Mouse (Mus musculus): ENCODE measurements around the gene Rundc3a.

DNA sequence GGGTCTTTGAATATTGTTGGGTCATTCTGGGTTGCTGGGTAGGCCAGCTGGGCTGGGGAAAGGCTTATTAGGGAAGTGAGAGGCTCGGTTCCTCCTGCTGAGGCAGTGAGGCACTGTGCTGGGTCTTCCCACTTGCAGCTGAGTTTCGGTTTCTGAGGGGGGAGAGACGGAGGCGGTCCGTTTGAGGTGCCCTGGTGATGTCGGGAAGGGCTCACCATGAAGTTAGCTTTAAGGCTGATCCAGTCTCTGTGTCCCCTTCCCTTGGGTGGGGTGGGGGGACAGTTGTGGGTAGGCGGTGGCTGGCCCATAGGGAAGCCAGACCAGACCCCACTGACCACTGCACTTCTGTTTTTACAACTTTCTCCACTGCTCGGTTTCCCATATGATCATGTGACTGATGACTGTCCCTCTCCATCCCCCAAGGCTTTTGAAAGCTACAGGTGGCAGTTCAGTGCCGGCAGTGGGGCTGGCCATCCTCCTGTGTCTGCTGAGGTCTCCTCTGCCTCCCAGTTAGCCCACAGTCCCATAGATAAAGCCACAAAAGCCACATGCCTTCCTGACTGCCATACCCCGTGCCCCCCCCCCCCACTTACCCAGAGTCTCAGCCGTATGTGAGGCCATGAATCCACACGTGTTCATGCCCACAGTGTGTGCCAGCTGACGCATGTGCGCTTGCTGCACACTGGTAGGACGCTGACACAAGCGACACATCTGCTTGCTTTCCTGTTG, 39.1 kb downstream of the Rundc3a start:
- TF ChIP-seq CTCF (IDR thresholded peaks at IDR 0.05; ENCODE audit: control insufficient read depth, insufficient read depth, low read length) (no peak), POLR2A (IDR thresholded peaks at IDR 0.05; ENCODE audit: borderline replicate concordance, control insufficient read depth, low read depth, low read length) (peak; percentile 29; the same call in 1 of the 2 replicates)
